Mouse (Mus musculus) testis, adult 2 months (tissue): ENCODE data around the gene Parp16.

Experiments used
- CTCF ChIP-seq: fragments of 200-500 bp; IDR thresholded peaks from 2 replicates; pipeline ENCODE4 v1.5.1; 2012; ENCODE audit warnings: low read depth, mild to moderate bottlenecking, inconsistent platforms, low read length, moderate library complexity; ENCODE audit not compliant: control insufficient read depth, insufficient read depth, insufficient replicate concordance
- POLR2A ChIP-seq: fragments of 200-500 bp; IDR thresholded peaks from 2 replicates; pipeline ENCODE4 v1.6.1; 2012; ENCODE audit warnings: low read depth, mild to moderate bottlenecking, inconsistent platforms, low read length, moderate library complexity; ENCODE audit not compliant: control insufficient read depth

- TF ChIP-seq POLR2A (no peak), CTCF (no peak)
Observed at GRCm38 (mm10) chr9:65201021-65201380, 5.8 kb downstream of the Parp16 start.
